Mouse (Mus musculus): ENCODE measurements around the gene Mfrp.

Mfrp gene

DNA sequence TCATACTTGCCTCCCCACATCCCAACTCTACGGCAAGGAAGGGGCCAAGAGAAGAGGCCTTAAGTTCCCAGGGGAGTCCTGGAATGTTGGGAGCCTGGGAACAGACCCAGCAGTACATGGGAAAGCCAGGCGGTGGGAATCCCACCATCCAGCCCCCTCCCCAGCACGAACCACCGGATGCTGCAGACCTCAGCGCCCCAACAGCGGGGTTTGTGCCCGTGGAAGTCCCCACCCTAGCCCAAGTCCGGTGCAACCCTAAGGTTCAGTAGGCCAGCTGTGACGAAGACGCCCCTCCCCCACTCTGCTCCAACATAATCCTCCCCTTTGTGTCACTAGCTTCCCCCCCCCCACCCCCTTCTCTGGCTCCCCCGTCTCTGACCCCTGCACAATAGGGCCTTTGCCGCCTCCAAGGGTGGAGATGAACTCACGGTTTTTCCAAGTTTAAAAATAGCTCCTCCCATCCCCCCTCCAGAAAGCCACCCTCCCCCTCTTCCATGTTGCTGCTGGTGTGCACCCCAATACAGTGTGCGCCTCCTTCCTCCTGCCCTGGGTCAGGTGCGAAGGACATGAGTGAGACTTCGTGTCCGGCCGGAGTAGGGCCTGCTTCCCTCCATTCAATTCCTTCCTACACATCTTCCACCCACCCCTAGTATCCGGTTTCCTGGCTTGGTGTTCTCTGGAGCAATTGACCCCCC lies 29.2 kb downstream of the Mfrp start:
- no peak for DNase-seq (ENCODE audit: low spot score)

- DNase-seq (ENCODE audit: low spot score): no peak
These were observed 29.7 kb downstream of the Mfrp start for GRCm38 (mm10) chr9:44131276-44131590.

DNA sequence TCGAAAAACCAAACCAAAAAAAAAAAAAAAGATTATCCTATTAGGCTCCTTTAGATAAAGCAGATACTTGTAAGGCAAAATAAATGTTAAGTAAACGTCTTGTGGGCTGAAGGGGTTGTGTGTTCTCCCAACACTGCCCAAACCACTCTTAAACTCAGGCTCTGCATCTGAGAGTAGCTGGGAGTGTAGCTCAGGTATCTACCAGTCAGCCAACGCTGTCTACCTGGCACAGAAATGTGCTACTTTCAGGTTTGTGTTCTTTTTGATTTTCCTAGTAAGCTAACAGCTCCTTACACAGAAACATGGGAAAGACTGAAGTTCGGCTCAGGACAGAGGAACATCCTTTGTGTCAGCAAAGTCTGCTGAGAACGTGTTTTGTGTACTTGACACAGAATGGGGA lies 30.7 kb downstream of the Mfrp start:
- DNase-seq (ENCODE audit: low spot score): no peak

GRCm38 (mm10) chr9:44133287-44133686 lies 31.8 kb downstream of the Mfrp start:
- DNase-seq (ENCODE audit: low spot score): no peak

DNA sequence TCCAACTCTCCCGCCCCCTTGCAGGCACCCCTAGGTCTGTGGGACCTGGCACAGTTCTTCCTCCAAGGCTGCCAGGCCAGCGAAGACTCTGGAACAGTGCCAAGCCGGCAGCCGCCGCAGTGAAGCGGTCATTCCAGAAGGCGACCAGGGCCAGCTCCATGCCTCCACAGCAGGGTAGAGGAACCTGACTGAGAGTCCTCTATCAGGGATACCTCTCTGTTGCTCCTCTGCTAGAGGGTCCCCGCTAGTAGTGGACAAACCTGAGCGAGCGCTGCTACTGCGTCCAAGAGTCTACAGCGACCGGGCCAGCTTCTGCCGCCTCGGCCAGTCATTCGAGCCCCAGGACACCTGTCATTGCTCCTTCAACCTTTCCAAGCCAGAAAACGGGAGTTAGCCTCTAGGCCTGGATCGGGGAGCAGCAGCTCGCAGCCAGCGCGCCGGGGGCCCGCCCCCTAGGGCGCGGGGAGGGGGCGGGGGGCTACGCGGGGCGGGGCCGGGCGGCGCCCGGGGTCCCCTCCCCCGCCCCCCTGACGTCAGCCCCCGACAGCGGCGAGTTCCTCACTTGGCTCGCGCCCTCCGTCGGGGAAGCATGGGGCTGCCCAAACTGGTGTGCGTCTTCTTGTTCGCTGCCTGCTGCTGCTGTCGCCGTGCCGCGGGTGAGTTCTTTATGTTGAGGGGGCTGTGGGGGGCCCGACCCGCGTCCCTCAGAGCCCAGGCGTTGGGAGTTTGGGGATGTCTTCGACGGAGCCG lies 32.7 kb downstream of the Mfrp start, which contains the start of gene Mcam:
Gene Mcam (plus strand): TSS at position 369 of the 750 bp plus-strand sequence.
- DNase-seq (ENCODE audit: low spot score): no peak

DNA sequence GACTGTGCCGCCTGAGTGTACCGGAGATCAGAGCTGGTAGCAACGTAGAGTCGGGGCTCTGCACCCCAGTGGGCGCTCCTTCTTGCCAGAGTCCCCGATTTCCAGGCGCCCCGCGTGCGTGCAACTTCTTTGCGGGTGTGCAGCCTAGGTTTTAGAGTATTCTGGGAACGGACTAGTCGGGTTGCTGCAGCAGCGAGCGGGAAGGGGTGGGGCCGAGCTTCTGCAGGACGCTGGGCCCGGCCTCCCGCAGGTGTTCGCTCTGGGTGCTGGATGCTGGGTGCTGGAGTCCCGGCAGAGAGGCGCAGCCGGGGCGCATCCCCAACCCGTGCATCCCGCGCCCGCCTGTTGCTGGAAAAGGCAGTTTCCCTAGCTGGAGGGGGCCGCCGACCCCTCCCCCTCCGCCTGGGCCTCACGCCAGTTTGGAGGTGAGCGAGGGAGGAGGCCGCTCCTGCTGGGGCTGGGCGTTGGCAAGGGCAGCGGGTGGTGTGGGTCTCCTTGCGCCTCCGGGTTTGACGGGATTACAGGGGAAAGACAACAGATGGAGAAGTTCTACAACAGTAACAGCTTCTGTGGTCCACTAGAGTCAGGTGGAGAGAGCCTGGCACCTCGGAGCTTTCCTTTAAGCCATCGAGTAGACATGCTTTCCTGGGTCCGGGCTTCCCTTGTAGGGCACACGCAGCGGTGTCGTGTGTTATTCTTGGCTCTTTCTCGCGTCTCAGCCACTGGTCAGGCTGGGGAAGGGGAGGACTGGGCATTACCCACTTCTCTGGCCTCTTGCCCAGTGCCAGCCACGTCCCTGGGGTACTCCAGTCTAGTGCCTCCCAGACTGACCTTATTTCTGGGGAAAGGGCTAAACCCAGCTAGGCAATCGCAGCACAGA lies 33.6 kb downstream of the Mfrp start:
- no peak for DNase-seq (ENCODE audit: low spot score)

- DNase-seq (ENCODE audit: low spot score): no peak
These were observed 34.3 kb downstream of the Mfrp start for GRCm38 (mm10) chr9:44135731-44136411.

- no peak for DNase-seq (ENCODE audit: low spot score)
These were observed 36.3 kb downstream of the Mfrp start for GRCm38 (mm10) chr9:44137846-44138245.

GRCm38 (mm10) chr9:44141951-44142350 lies 40.4 kb downstream of the Mfrp start:
- no peak for DNase-seq (ENCODE audit: low spot score)

DNA sequence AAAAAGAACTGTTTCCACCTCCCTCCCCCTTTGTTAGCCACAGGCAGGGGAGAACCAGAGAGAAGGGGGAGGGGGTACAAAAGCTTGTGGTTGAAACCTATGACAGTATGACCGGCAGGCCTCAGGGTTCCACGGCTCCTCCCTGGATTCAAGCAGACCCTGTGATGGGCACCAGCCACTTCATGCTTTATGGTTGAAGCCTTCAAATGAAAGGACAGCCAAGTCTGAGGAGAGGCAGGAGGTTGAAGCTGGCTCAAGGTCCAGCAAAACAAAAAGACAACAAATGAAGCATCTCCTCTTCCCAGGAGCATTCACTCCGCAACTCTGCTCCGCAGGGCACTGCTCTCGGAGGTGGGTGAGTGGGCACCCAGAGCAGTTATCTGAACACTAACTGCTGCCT lies 41.9 kb downstream of the Mfrp start:
- DNase-seq (ENCODE audit: low spot score): no peak

- DNase-seq (ENCODE audit: low spot score): no peak
These were observed 42.6 kb downstream of the Mfrp start for GRCm38 (mm10) chr9:44144023-44144717.

- DNase-seq (ENCODE audit: low spot score): no peak
These were observed 43.2 kb downstream of the Mfrp start for GRCm38 (mm10) chr9:44144718-44145060.

DNA sequence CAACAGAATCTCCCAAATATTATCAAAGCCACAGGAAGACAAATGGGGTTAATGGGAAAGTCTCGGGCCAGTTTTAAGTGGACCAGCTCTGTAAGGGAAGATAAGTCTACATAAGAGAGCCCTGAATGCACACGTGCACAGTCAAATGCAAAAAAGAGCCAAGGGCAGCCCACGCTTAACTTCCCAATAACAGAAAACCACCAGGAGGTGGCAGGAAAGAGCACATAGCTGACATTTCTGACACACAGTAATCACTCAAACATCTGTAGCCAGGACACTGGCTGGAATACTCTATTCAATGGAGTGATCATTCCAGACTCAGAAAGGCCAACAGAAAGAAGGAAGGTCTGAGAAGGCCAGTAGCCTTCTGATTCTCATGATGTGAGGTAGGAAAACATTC lies 45.8 kb downstream of the Mfrp start:
- no peak for DNase-seq (ENCODE audit: low spot score)

Measured in urinary bladder, postnatal 10 days (tissue).